Mouse (Mus musculus) stomach, embryonic 15.5 days (tissue): ENCODE results near the gene Gsc. TPM values are rescaled to one million over a fixed set of nuclear protein-coding genes. Genes with fewer than 3 reads are reported as not detected.

Experiments
- ATAC-seq: fragments of 200-750 bp; cut with Nextera tagmentation; 2 replicates; pipeline ENCODE4 v1.8.0; 2017; ENCODE audit warnings: low read depth, moderate number of reproducible peaks, moderate TSS enrichment; ENCODE audit not compliant: insufficient read depth, low FRiP score
- H3K27ac ChIP-seq: fragments of 300-500 bp; sonication (generic); 2 replicates; pipeline ENCODE4 v1.5.1; 2015; ENCODE audit warnings: mild to moderate bottlenecking, inconsistent platforms
- H3K27me3 ChIP-seq: fragments of 300-500 bp; sonication (generic); replicated peaks from 2 replicates; pipeline ENCODE4 v1.6.1; 2015; ENCODE audit warnings: inconsistent platforms
- H3K36me3 ChIP-seq: fragments of 300-500 bp; sonication (generic); 2 replicates; pipeline ENCODE4 v1.6.1; 2015; ENCODE audit warnings: inconsistent platforms
- H3K4me1 ChIP-seq: fragments of 300-500 bp; sonication (generic); 2 replicates; pipeline ENCODE4 v1.6.1; 2015; ENCODE audit warnings: inconsistent platforms
- H3K4me2 ChIP-seq: fragments of 300-500 bp; sonication (generic); 2 replicates; pipeline ENCODE4 v1.6.1; 2015; ENCODE audit warnings: mild to moderate bottlenecking, inconsistent platforms
- H3K4me3 ChIP-seq: fragments of 300-500 bp; sonication (generic); replicated peaks from 2 replicates; pipeline ENCODE4 v1.5.1; 2015; ENCODE audit warnings: inconsistent platforms
- H3K9ac ChIP-seq: fragments of 300-500 bp; sonication (generic); 2 replicates; pipeline ENCODE4 v1.6.1; 2015; ENCODE audit warnings: inconsistent platforms
- H3K9me3 ChIP-seq: fragments of 300-500 bp; sonication (generic); 2 replicates; pipeline ENCODE4 v1.6.1; 2016; ENCODE audit warnings: inconsistent platforms
- WGBS: fragments of 180-500 bp; shearing (Covaris S2); methylation state at CpG from one replicate; pipeline ENCODE4 v1.1.7; 2015; 5-methylcytosine and 5-hydroxymethylcytosine counted together
- polyA plus RNA-seq: library from polyadenylated mRNA; unstranded; fragments of >200 nt; fragmentation: Nextera tagmentation; extraction: Ambion mirVana; gene quantifications from 2 replicates; pipeline ENCODE4 v1.2.1, GENCODE M21; 2015

The Gsc gene
- polyA plus RNA-seq, 1 experiment from 2014 or later: 0.60 TPM

- peak overlapping the region; percentile 2; the same call in 1 of the 2 replicates for H3K4me3 ChIP-seq
- peaks cover 80% of the 10 kb centered on the region for H3K27me3 ChIP-seq
- H3K4me2 ChIP-seq: 0 out of 2 replicates have a peak overlapping the region, but pooled peaks have one; percentile 11
- H3K9ac ChIP-seq: no peak overlapping the region
- ATAC-seq: no peak
- H3K36me3 ChIP-seq: no peaks in the 10 kb centered on the region
- no peak overlapping the region for H3K27ac ChIP-seq
- 6% methylated on average over 42 of the region's 42 CpGs for WGBS
- no peaks in the 10 kb centered on the region for H3K9me3 ChIP-seq
- H3K4me1 ChIP-seq: peaks cover 23% of the 10 kb centered on the region
Measured at GRCm38 (mm10) chr12:104474191-104474871, 1.2 kb upstream of the Gsc start.

DNA sequence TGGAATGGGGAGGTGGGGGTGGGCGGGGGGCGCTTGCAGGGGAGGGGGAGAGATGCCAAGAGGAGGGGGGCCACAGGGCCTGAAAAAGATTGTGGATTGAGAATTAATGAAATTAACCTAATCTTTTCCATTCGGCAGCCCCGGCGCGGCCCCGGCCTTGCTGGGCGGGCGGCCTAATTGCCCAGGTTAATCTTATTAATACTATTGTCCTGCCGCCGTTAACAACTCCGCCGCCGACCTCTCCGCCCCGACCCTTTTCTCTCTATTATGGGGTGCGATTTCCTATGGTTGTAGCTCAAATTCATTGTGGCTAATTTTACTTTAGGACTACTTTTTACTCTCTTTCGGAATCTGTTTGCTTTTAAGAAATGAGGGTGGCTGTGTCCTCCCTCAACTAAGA, 362 bp upstream of the Gsc start:
- Histone ChIP-seq H3K9ac (no peak overlapping the region), H3K36me3 (no peaks in the 10 kb centered on the region), H3K4me1 (peaks cover 23% of the 10 kb centered on the region), H3K9me3 (no peaks in the 10 kb centered on the region), H3K4me3 (peak overlapping the region; percentile 54), H3K27ac (no peak overlapping the region), H3K27me3 (peaks cover 77% of the 10 kb centered on the region), H3K4me2 (peak overlapping the region; percentile 98)
- 3% methylated on average over 17 of the region's 18 CpGs for WGBS
- ATAC-seq: no peak

GRCm38 (mm10) chr12:104472218-104472525, 958 bp downstream of the Gsc start:
- Histone ChIP-seq H3K9ac (no peak overlapping the region), H3K36me3 (no peaks in the 10 kb centered on the region), H3K4me3 (peak overlapping the region; percentile 54), H3K27ac (no peak overlapping the region), H3K4me1 (peaks cover 23% of the 10 kb centered on the region), H3K9me3 (no peaks in the 10 kb centered on the region), H3K4me2 (peak overlapping the region; percentile 98), H3K27me3 (peaks cover 71% of the 10 kb centered on the region)
- WGBS: 2% methylated on average over 25 of the region's 25 CpGs
- no peak for ATAC-seq

DNA sequence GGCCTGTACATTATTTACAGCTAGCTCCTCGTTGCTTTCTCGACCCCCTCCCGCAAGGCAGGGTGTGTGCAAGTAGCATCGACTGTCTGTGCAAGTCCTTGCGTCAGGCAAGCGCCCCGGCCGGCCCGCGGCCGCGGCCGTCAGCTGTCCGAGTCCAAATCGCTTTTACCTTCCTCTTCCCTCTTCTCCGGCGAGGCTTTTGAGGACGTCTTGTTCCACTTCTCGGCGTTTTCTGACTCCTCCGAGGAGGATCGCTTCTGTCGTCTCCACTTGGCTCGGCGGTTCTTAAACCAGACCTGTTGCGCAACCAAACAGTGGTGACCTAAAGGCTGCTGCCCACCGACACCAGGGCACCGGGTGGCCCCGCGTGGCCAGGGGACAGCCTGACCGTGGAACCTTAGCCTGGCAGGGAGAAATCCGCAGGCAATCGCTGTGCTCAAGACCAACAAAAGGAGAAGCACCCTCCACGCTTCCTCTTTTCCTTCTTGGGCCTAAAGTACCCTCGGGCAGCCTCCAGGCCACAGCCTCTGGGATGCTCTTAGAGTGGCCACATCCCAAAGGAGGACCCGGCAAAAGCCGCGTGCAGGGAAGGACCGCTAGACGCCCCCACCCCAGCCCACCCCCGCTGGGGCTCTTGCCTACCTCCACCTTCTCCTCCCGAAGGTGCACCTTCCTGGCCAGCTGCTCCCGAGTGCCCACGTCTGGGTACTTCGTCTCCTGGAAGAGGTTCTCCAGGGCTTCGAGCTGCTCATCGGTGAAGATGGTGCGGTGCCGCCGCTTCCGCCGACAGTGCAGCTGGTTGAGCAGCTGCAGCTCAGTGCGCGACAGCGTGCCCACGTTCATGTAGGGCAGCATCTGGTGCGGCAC, 1.5 kb downstream of the Gsc start:
- Histone ChIP-seq H3K4me3 (peak overlapping the region; percentile 54), H3K27me3 (peaks cover 66% of the 10 kb centered on the region), H3K4me2 (peak overlapping the region; percentile 98), H3K4me1 (peaks cover 23% of the 10 kb centered on the region), H3K9ac (no peak overlapping the region), H3K36me3 (no peaks in the 10 kb centered on the region), H3K9me3 (no peaks in the 10 kb centered on the region), H3K27ac (no peak overlapping the region)
- 5% methylated on average over 57 of the region's 57 CpGs for WGBS
- no peak for ATAC-seq

GRCm38 (mm10) chr12:104470646-104471045, 2.5 kb downstream of the Gsc start:
- peaks cover 23% of the 10 kb centered on the region for H3K4me1 ChIP-seq
- peaks cover 56% of the 10 kb centered on the region for H3K27me3 ChIP-seq
- no peaks in the 10 kb centered on the region for H3K9me3 ChIP-seq
- H3K9ac ChIP-seq: no peak overlapping the region
- no peaks in the 10 kb centered on the region for H3K36me3 ChIP-seq
- ATAC-seq: no peak
- 30% methylated on average over 6 of the region's 6 CpGs for WGBS
- H3K27ac ChIP-seq: no peak overlapping the region
- no peak overlapping the region for H3K4me3 ChIP-seq
- H3K4me2 ChIP-seq: no peak overlapping the region

GRCm38 (mm10) chr12:104468783-104469182, 4.3 kb downstream of the Gsc start:
- H3K4me2 ChIP-seq: no peak overlapping the region
- WGBS: 7% methylated on average over 4 of the region's 4 CpGs

GRCm38 (mm10) chr12:104467372-104467771, 5.8 kb downstream of the Gsc start:
- Histone ChIP-seq H3K27me3 (peaks cover 31% of the 10 kb centered on the region), H3K27ac (no peak overlapping the region), H3K36me3 (no peaks in the 10 kb centered on the region), H3K4me1 (peaks cover 12% of the 10 kb centered on the region), H3K4me2 (no peak overlapping the region), H3K9me3 (no peaks in the 10 kb centered on the region), H3K9ac (no peak overlapping the region), H3K4me3 (no peak overlapping the region)
- 41% methylated on average over 6 of the region's 6 CpGs for WGBS
- no peak for ATAC-seq

More at GRCm38 (mm10) chr12:104468783-104469182, 4.3 kb downstream of the Gsc start:
- H3K27me3 ChIP-seq: peaks cover 42% of the 10 kb centered on the region
- H3K4me3 ChIP-seq: no peak overlapping the region
- no peaks in the 10 kb centered on the region for H3K9me3 ChIP-seq
- H3K4me1 ChIP-seq: peaks cover 23% of the 10 kb centered on the region
- H3K27ac ChIP-seq: no peak overlapping the region
- no peak for ATAC-seq
- H3K9ac ChIP-seq: no peak overlapping the region
- no peaks in the 10 kb centered on the region for H3K36me3 ChIP-seq

DNA sequence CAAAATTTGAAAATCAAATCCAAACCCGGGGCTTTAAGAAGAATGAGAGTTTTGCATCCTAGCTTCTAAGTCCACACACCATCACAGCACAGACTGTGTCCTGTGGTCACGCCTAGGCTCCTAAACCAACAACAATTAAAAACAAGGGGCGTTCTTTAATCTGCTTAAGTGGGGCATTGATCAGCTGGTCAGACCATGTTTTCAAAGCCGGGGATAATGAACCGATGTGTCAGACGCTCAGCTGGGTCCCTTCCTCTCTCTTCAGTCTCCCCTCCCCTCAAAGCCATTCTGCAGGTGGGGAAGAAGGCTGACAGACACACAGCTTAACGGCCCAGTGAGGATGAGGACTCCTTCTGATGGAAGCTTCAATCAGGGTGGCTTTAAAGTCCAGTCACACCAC, 6.2 kb downstream of the Gsc start:
- no peak overlapping the region for H3K27ac ChIP-seq
- no peak overlapping the region for H3K9ac ChIP-seq
- no peak overlapping the region for H3K4me2 ChIP-seq
- H3K9me3 ChIP-seq: no peaks in the 10 kb centered on the region
- H3K27me3 ChIP-seq: peaks cover 27% of the 10 kb centered on the region
- ATAC-seq: no peak
- peaks cover 8% of the 10 kb centered on the region; the same call in 1 of the 2 replicates for H3K4me1 ChIP-seq
- no peaks in the 10 kb centered on the region for H3K36me3 ChIP-seq
- H3K4me3 ChIP-seq: no peak overlapping the region
- WGBS: 44% methylated on average over 7 of the region's 7 CpGs

DNA sequence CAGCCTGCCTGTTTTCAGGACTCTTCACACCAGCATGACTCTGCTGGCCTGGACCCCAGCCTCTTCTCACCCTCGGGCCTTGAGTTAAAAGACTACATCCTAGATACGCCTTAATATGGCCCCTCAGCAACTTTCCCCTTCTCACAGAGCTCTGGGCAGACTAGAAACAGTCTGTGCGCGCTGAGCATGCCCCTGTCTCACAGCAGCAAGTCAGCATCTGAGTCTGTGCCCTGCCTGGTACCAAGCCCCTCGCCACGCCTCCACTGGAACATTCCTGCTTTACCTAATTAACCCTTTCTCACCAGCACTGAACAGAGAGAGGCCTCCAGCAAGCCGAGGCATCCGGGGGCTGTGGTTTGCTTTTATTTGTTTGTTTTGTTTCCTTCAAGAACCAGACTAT, 11.8 kb downstream of the Gsc start:
- Histone ChIP-seq H3K4me3 (no peak overlapping the region), H3K4me2 (no peak overlapping the region), H3K27ac (no peak overlapping the region), H3K9me3 (no peaks in the 10 kb centered on the region), H3K4me1 (no peaks in the 10 kb centered on the region), H3K9ac (no peak overlapping the region), H3K27me3 (no peaks in the 10 kb centered on the region), H3K36me3 (no peaks in the 10 kb centered on the region)
- ATAC-seq: peak; percentile 43; the same call in 1 of the 2 replicates
- WGBS: 20% methylated on average over 8 of the region's 8 CpGs

DNA sequence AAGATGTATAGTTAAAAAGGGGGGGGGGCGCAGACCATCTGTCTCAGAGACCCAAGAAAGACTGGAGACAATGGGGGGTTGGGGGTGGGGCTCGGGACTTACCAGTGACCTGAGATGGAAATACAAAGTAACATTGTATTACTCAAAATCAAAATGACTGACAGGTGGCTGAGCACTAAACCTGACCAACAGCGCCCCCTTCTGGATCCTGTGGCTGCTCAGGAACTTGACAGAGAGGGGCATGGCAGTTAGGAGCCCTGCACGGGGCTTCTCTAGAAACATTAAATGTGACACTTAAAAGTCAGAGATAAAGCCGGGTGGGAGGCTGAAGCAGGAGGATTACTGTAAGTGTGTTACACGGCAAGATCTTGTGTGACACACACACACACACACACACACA, 13.8 kb downstream of the Gsc start:
- Histone ChIP-seq H3K27ac (no peak overlapping the region), H3K4me1 (no peaks in the 10 kb centered on the region), H3K4me2 (no peak overlapping the region), H3K9me3 (no peaks in the 10 kb centered on the region), H3K9ac (no peak overlapping the region), H3K36me3 (no peaks in the 10 kb centered on the region), H3K27me3 (no peaks in the 10 kb centered on the region), H3K4me3 (no peak overlapping the region)
- WGBS: 63% methylated on average over 6 of the region's 6 CpGs
- no peak for ATAC-seq

- H3K9ac ChIP-seq: no peak overlapping the region
- no peaks in the 10 kb centered on the region for H3K36me3 ChIP-seq
- H3K4me1 ChIP-seq: no peaks in the 10 kb centered on the region
- no peaks in the 10 kb centered on the region for H3K27me3 ChIP-seq
- H3K27ac ChIP-seq: no peak overlapping the region
- 82% methylated on average over 1 of the region's 1 CpGs for WGBS
- no peak for ATAC-seq
- H3K4me2 ChIP-seq: no peak overlapping the region
- H3K4me3 ChIP-seq: no peak overlapping the region
- H3K9me3 ChIP-seq: no peaks in the 10 kb centered on the region
Measured at GRCm38 (mm10) chr12:104453002-104453401, 20.1 kb downstream of the Gsc start.

DNA sequence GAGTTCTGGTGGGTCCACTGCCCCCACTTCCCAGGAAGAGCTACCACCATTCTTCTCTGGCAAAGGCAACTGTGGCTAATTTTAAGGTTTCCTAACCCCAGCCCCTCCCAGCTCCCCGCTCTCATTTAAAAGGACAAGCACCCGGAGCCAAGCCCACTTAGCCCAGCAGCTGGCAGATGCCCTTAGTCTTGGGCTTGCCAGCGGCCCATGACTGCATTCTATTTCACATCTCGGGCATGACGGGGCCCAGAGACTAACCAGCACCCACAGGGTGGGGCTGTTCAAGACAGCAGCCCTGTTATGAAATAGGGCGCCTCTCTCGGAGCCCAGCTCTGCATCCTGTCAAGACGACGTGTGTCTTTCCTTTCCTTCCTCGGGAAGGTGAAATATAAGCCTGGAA, 22.9 kb downstream of the Gsc start:
- Histone ChIP-seq H3K4me1 (no peaks in the 10 kb centered on the region), H3K36me3 (no peaks in the 10 kb centered on the region), H3K27ac (no peak overlapping the region), H3K27me3 (no peaks in the 10 kb centered on the region), H3K9ac (no peak overlapping the region), H3K4me2 (no peak overlapping the region), H3K9me3 (no peaks in the 10 kb centered on the region), H3K4me3 (no peak overlapping the region)
- WGBS: 55% methylated on average over 10 of the region's 10 CpGs
- no peak for ATAC-seq
